Mouse (Mus musculus) hindbrain, embryonic 14.5 days (tissue): ENCODE measurements at regions not wholly inside any gene's neighbourhood (a gene's known extent, or its start where the extent isn't known, plus 50 kb on each side); places are given as distances from the start of the nearest gene placed in this dataset.

ENCODE experiments used
- ATAC-seq: fragments of 200-750 bp; cut with Nextera tagmentation; 2 replicates; pipeline ENCODE4 v1.8.0; 2017; ENCODE audit warnings: moderate number of reproducible peaks, mild to moderate bottlenecking, moderate TSS enrichment, moderate library complexity; ENCODE audit not compliant: low FRiP score
- DNase-seq: peaks from one replicate; pipeline ENCODE4 v3.0.0-alpha.2; 2015; ENCODE audit warnings: low spot score
- H3K27ac ChIP-seq: fragments of 300-500 bp; sonication (generic); 2 replicates; pipeline ENCODE4 v1.5.1; 2014; ENCODE audit warnings: mild to moderate bottlenecking, moderate library complexity
- H3K27me3 ChIP-seq: fragments of 300-500 bp; sonication (generic); 2 replicates; pipeline ENCODE4 v1.6.1; 2014; ENCODE audit warnings: mild to moderate bottlenecking, low read length, mixed read lengths; ENCODE audit not compliant: control insufficient read depth, insufficient read depth
- H3K36me3 ChIP-seq: fragments of 300-500 bp; sonication (generic); replicated peaks from 2 replicates; pipeline ENCODE4 v1.6.1; 2014; ENCODE audit not compliant: control insufficient read depth, insufficient read depth
- H3K4me1 ChIP-seq: fragments of 300-500 bp; sonication (generic); replicated peaks from 2 replicates; pipeline ENCODE4 v1.6.1; 2014; ENCODE audit warnings: antibody characterized with exemption, low read length, mixed read lengths; ENCODE audit not compliant: control insufficient read depth, insufficient read depth
- H3K4me2 ChIP-seq: fragments of 300-500 bp; sonication (generic); replicated peaks from 2 replicates; pipeline ENCODE4 v1.6.1; 2014; ENCODE audit warnings: mild to moderate bottlenecking, moderate library complexity
- H3K4me3 ChIP-seq: fragments of 300-500 bp; sonication (generic); replicated peaks from 2 replicates; pipeline ENCODE4 v1.5.1; 2014; ENCODE audit warnings: mild to moderate bottlenecking, low read length
- H3K9ac ChIP-seq: fragments of 300-500 bp; sonication (generic); 2 replicates; pipeline ENCODE4 v1.6.1; 2014
- H3K9me3 ChIP-seq: fragments of 300-500 bp; sonication (generic); 2 replicates; pipeline ENCODE4 v1.6.1; 2016; ENCODE audit warnings: low read length; ENCODE audit not compliant: control insufficient read depth
- WGBS: fragments of 180-500 bp; shearing (Covaris S2); extraction: QIAGEN DNeasy Blood & Tissue Kit; methylation state at CpG from one replicate; pipeline ENCODE4 v1.1.7; 2014; 5-methylcytosine and 5-hydroxymethylcytosine counted together

- H3K36me3 ChIP-seq: no peaks in the 10 kb centered on the region
- no peak overlapping the region for H3K27ac ChIP-seq
- H3K9ac ChIP-seq: no peak overlapping the region
- no peaks in the 10 kb centered on the region for H3K4me1 ChIP-seq
- 92% methylated on average over 5 of the region's 5 CpGs for WGBS
- no peak overlapping the region for H3K4me2 ChIP-seq
- DNase-seq: no peak
- no peak for ATAC-seq
- H3K4me3 ChIP-seq: no peak overlapping the region
- no peaks in the 10 kb centered on the region for H3K9me3 ChIP-seq
- H3K27me3 ChIP-seq: no peaks in the 10 kb centered on the region
Observed at GRCm38 (mm10) chr6:14121479-14121878, 250.2 kb upstream of the 2610001J05Rik start.

- no peaks in the 10 kb centered on the region for H3K27me3 ChIP-seq
- H3K9me3 ChIP-seq: no peaks in the 10 kb centered on the region
- ATAC-seq (no peak), DNase-seq (no peak)
- no peak overlapping the region for H3K4me3 ChIP-seq
- H3K4me2 ChIP-seq: no peak overlapping the region
- H3K36me3 ChIP-seq: no peaks in the 10 kb centered on the region
- no peaks in the 10 kb centered on the region for H3K4me1 ChIP-seq
- no peak overlapping the region for H3K9ac ChIP-seq
- H3K27ac ChIP-seq: no peak overlapping the region
- 75% methylated on average over 1 of the region's 1 CpGs for WGBS
Observed at GRCm38 (mm10) chr6:14094907-14095306, 223.6 kb upstream of the 2610001J05Rik start.

- H3K4me1 ChIP-seq: no peaks in the 10 kb centered on the region
- no peaks in the 10 kb centered on the region for H3K9me3 ChIP-seq
- WGBS: 66% methylated on average over 1 of the region's 1 CpGs
- DNase-seq (no peak), ATAC-seq (no peak)
- no peak overlapping the region for H3K9ac ChIP-seq
- H3K36me3 ChIP-seq: no peaks in the 10 kb centered on the region
- no peak overlapping the region for H3K4me3 ChIP-seq
- no peaks in the 10 kb centered on the region for H3K27me3 ChIP-seq
- no peak overlapping the region for H3K4me2 ChIP-seq
- no peak overlapping the region for H3K27ac ChIP-seq
Observed at GRCm38 (mm10) chr6:14081884-14082283, 210.6 kb upstream of the 2610001J05Rik start.

- no peaks in the 10 kb centered on the region for H3K4me1 ChIP-seq
- H3K4me3 ChIP-seq: no peak overlapping the region
- H3K4me2 ChIP-seq: no peak overlapping the region
- H3K36me3 ChIP-seq: no peaks in the 10 kb centered on the region
- ATAC-seq (no peak), DNase-seq (no peak)
- whole genome bisulfite sequencing: 80% methylated on average over 2 of the region's 2 CpGs
- no peak overlapping the region for H3K9ac ChIP-seq
- H3K27me3 ChIP-seq: no peaks in the 10 kb centered on the region
- H3K9me3 ChIP-seq: no peaks in the 10 kb centered on the region
- H3K27ac ChIP-seq: no peak overlapping the region
Observed at GRCm38 (mm10) chr6:14063735-14064134, 192.4 kb upstream of the 2610001J05Rik start.

GRCm38 (mm10) chr6:14046560-14046959 lies 175.2 kb upstream of the 2610001J05Rik start:
- Histone ChIP-seq H3K9me3 (no peaks in the 10 kb centered on the region), H3K27ac (no peak overlapping the region), H3K4me1 (no peaks in the 10 kb centered on the region), H3K36me3 (no peaks in the 10 kb centered on the region), H3K4me2 (no peak overlapping the region), H3K9ac (no peak overlapping the region), H3K27me3 (no peaks in the 10 kb centered on the region), H3K4me3 (no peak overlapping the region)
- ATAC-seq: no peak
- WGBS: 95% methylated on average over 5 of the region's 5 CpGs
- DNase-seq: no peak

GRCm38 (mm10) chr6:14044654-14045053 lies 173.3 kb upstream of the 2610001J05Rik start:
- WGBS: 85% methylated on average over 3 of the region's 3 CpGs
- no peak overlapping the region for H3K9ac ChIP-seq
- H3K36me3 ChIP-seq: no peaks in the 10 kb centered on the region

GRCm38 (mm10) chr6:14025898-14026297 lies 154.6 kb upstream of the 2610001J05Rik start:
- Histone ChIP-seq H3K36me3 (no peaks in the 10 kb centered on the region), H3K27ac (no peak overlapping the region), H3K27me3 (no peaks in the 10 kb centered on the region), H3K4me1 (no peaks in the 10 kb centered on the region), H3K9me3 (no peaks in the 10 kb centered on the region), H3K4me2 (no peak overlapping the region), H3K9ac (no peak overlapping the region), H3K4me3 (no peak overlapping the region)
- WGBS: 91% methylated on average over 2 of the region's 2 CpGs
- DNase-seq (no peak), ATAC-seq (no peak)

More at GRCm38 (mm10) chr6:14044654-14045053, 173.3 kb upstream of the 2610001J05Rik start:
- H3K9me3 ChIP-seq: no peaks in the 10 kb centered on the region
- no peak overlapping the region for H3K4me3 ChIP-seq
- H3K4me2 ChIP-seq: no peak overlapping the region
- ATAC-seq (no peak), DNase-seq (no peak)
- H3K27ac ChIP-seq: no peak overlapping the region
- H3K27me3 ChIP-seq: no peaks in the 10 kb centered on the region
- no peaks in the 10 kb centered on the region for H3K4me1 ChIP-seq

- Histone ChIP-seq H3K4me2 (no peak overlapping the region), H3K9ac (no peak overlapping the region), H3K27ac (0 out of 2 replicates have a peak overlapping the region, but pooled peaks have one; percentile 32), H3K4me1 (0 out of 2 replicates have a peak, but pooled peaks cover 4% of the 10 kb centered on the region), H3K4me3 (no peak overlapping the region), H3K36me3 (no peaks in the 10 kb centered on the region), H3K9me3 (no peaks in the 10 kb centered on the region), H3K27me3 (no peaks in the 10 kb centered on the region)
- DNase-seq (peak; percentile 33), ATAC-seq (peak; percentile 94)
- 48% methylated on average over 2 of the region's 2 CpGs for WGBS
Observed at GRCm38 (mm10) chr6:14018928-14019327, 147.6 kb upstream of the 2610001J05Rik start.

GRCm38 (mm10) chr6:13982606-13983389 lies 111.5 kb upstream of the 2610001J05Rik start:
- H3K4me3 ChIP-seq: no peak overlapping the region
- DNase-seq (no peak), ATAC-seq (no peak)
- H3K36me3 ChIP-seq: no peaks in the 10 kb centered on the region
- 88% methylated on average over 10 of the region's 10 CpGs for WGBS
- no peak overlapping the region for H3K9ac ChIP-seq
- H3K4me2 ChIP-seq: no peak overlapping the region
- H3K4me1 ChIP-seq: no peaks in the 10 kb centered on the region
- no peak overlapping the region for H3K27ac ChIP-seq
- 0 out of 2 replicates have a peak, but pooled peaks cover 9% of the 10 kb centered on the region for H3K9me3 ChIP-seq
- H3K27me3 ChIP-seq: no peaks in the 10 kb centered on the region
